Mouse (Mus musculus) bone marrow macrophage, adult 2 months (primary cell): Measurements from ENCODE around the gene Scp2. TPM values are rescaled to one million over a fixed set of nuclear protein-coding genes. Genes with fewer than 3 reads are reported as not detected.

ENCODE experiments used
- H3K27ac ChIP-seq: 2 replicates; pipeline ENCODE4 v1.5.1; 2012; ENCODE audit warnings: low read depth, low read length; ENCODE audit not compliant: insufficient read depth
- H3K4me1 ChIP-seq: 2 replicates; pipeline ENCODE4 v1.6.1; 2012; ENCODE audit warnings: low read length; ENCODE audit not compliant: control insufficient read depth, insufficient read depth
- H3K4me3 ChIP-seq: 2 replicates; pipeline ENCODE4 v1.5.1; 2012; ENCODE audit warnings: mild to moderate bottlenecking, low read length, moderate library complexity; ENCODE audit not compliant: insufficient read depth
- CTCF ChIP-seq: IDR thresholded peaks from 2 replicates; pipeline ENCODE4 v1.5.1; 2012; ENCODE audit warnings: low read depth, mild to moderate bottlenecking, low read length, moderate library complexity
- POLR2A ChIP-seq: IDR thresholded peaks from 2 replicates; pipeline ENCODE4 v1.6.1; 2012; ENCODE audit warnings: mild to moderate bottlenecking, low read depth, low read length, borderline replicate concordance
- polyA plus RNA-seq: library from polyadenylated mRNA; stranded (reverse); fragments of >200 nt; gene quantifications from 2 replicates; pipeline ENCODE4 v1.2.4, GENCODE M21; 2012; ENCODE audit not compliant: missing spikeins, insufficient read depth, insufficient read length

Scp2 gene
- polyA plus RNA-seq, 1 experiment, result 181 TPM

- Histone ChIP-seq H3K4me3 (no peak overlapping the region), H3K27ac (no peak overlapping the region), H3K4me1 (no peaks in the 10 kb centered on the region)
- TF ChIP-seq POLR2A, result no peak
- TF ChIP-seq CTCF, result no peak
Measured at GRCm38 (mm10) chr4:108008541-108008940, 136.3 kb downstream of the Scp2 start.

GRCm38 (mm10) chr4:108007532-108008103 is 137.2 kb downstream of the Scp2 start:
- H3K4me3 ChIP-seq, result no peak overlapping the region
- TF ChIP-seq POLR2A (no peak), CTCF (no peak)
- no peak overlapping the region for H3K27ac ChIP-seq
- H3K4me1 ChIP-seq, result no peaks in the 10 kb centered on the region

- no peak overlapping the region for H3K4me3 ChIP-seq
- no peaks in the 10 kb centered on the region for H3K4me1 ChIP-seq
- no peak overlapping the region for H3K27ac ChIP-seq
- TF ChIP-seq POLR2A (no peak), CTCF (no peak)
Measured at GRCm38 (mm10) chr4:108005328-108005727, 139.5 kb downstream of the Scp2 start.

GRCm38 (mm10) chr4:107999380-107999779 is 145.4 kb downstream of the Scp2 start:
- TF ChIP-seq CTCF, result no peak
- TF ChIP-seq POLR2A, result no peak
- H3K4me1 ChIP-seq, result no peaks in the 10 kb centered on the region
- no peak overlapping the region for H3K4me3 ChIP-seq
- H3K27ac ChIP-seq, result no peak overlapping the region

GRCm38 (mm10) chr4:107998641-107999332 is 146.0 kb downstream of the Scp2 start:
- TF ChIP-seq POLR2A, result no peak
- TF ChIP-seq CTCF, result no peak
- H3K27ac ChIP-seq, result no peak overlapping the region
- no peaks in the 10 kb centered on the region for H3K4me1 ChIP-seq
- no peak overlapping the region for H3K4me3 ChIP-seq

GRCm38 (mm10) chr4:107996418-107996986 is 148.3 kb downstream of the Scp2 start:
- TF ChIP-seq CTCF (no peak), POLR2A (no peak)
- H3K27ac ChIP-seq, result no peak overlapping the region
- no peaks in the 10 kb centered on the region for H3K4me1 ChIP-seq
- H3K4me3 ChIP-seq, result no peak overlapping the region

- no peaks in the 10 kb centered on the region for H3K4me1 ChIP-seq
- TF ChIP-seq POLR2A, result no peak
- H3K4me3 ChIP-seq, result no peak overlapping the region
- no peak overlapping the region for H3K27ac ChIP-seq
Measured at GRCm38 (mm10) chr4:107995727-107996126, 149.1 kb downstream of the Scp2 start.

- H3K4me3 ChIP-seq, result no peak overlapping the region
- no peak overlapping the region for H3K27ac ChIP-seq
- no peak for TF ChIP-seq CTCF
- TF ChIP-seq POLR2A, result no peak
- no peaks in the 10 kb centered on the region for H3K4me1 ChIP-seq
Measured at GRCm38 (mm10) chr4:107995011-107995410, 149.8 kb downstream of the Scp2 start.

Other genes with a start within 250 kb of the Scp2 start
- gene Cpt2, start 221.4 kb downstream of the Scp2 start, polyA plus RNA-seq, result 19.8 and 27.6 TPM in 2 replicates
- not detected in 2 replicates for gene Slc1a7, start 176.7 kb downstream of the Scp2 start, polyA plus RNA-seq
- not detected in 2 replicates for gene Podn, start 48.6 kb downstream of the Scp2 start, polyA plus RNA-seq
- gene Echdc2, start 20.4 kb upstream of the Scp2 start, polyA plus RNA-seq, result not detected in 2 replicates
- not detected in 2 replicates for gene Zyg11a, start 73.0 kb upstream of the Scp2 start, polyA plus RNA-seq
- 16.9 and 17.2 TPM in 2 replicates for gene Zyg11b, start 156.1 kb upstream of the Scp2 start, polyA plus RNA-seq
- 7.9 and 10.3 TPM in 2 replicates for gene Coa7, start 183.1 kb upstream of the Scp2 start, polyA plus RNA-seq
- not detected in 2 replicates for gene Shisal2a, start 238.4 kb upstream of the Scp2 start, polyA plus RNA-seq